Mouse (Mus musculus) embryonic facial prominence, embryonic 13.5 days (tissue): ENCODE measurements around the gene Mamdc4. TPM values are rescaled to one million over a fixed set of nuclear protein-coding genes. Genes with fewer than 3 reads are reported as not detected.

Source experiments
- ATAC-seq: fragments of 200-750 bp; cut with Nextera tagmentation; 2 replicates; pipeline ENCODE4 v1.8.0; 2017; ENCODE audit warnings: low read depth; ENCODE audit not compliant: insufficient number of reproducible peaks, insufficient read depth, low FRiP score, low TSS enrichment
- H3K27ac ChIP-seq: fragments of 300-500 bp; sonication (generic); 2 replicates; pipeline ENCODE4 v1.5.1; 2015; ENCODE audit warnings: moderate library complexity, mild to moderate bottlenecking, inconsistent platforms
- H3K27me3 ChIP-seq: fragments of 300-500 bp; sonication (generic); 2 replicates; pipeline ENCODE4 v1.6.1; 2015; ENCODE audit warnings: mild to moderate bottlenecking, inconsistent platforms
- H3K36me3 ChIP-seq: fragments of 300-500 bp; sonication (generic); 2 replicates; pipeline ENCODE4 v1.6.1; 2015; ENCODE audit warnings: mild to moderate bottlenecking, inconsistent platforms
- H3K4me1 ChIP-seq: fragments of 300-500 bp; sonication (generic); 2 replicates; pipeline ENCODE4 v1.6.1; 2015; ENCODE audit warnings: inconsistent platforms
- H3K4me2 ChIP-seq: fragments of 300-500 bp; sonication (generic); 2 replicates; pipeline ENCODE4 v1.6.1; 2015; ENCODE audit warnings: moderate library complexity, mild to moderate bottlenecking, inconsistent platforms
- H3K4me3 ChIP-seq: fragments of 300-500 bp; sonication (generic); 2 replicates; pipeline ENCODE4 v1.5.1; 2015; ENCODE audit warnings: mild to moderate bottlenecking, inconsistent platforms
- H3K9ac ChIP-seq: fragments of 300-500 bp; sonication (generic); 2 replicates; pipeline ENCODE4 v1.6.1; 2015; ENCODE audit warnings: mild to moderate bottlenecking, inconsistent platforms
- H3K9me3 ChIP-seq: fragments of 300-500 bp; sonication (generic); 2 replicates; pipeline ENCODE4 v1.6.1; 2016; ENCODE audit warnings: inconsistent platforms
- WGBS: fragments of 180-500 bp; shearing (Covaris S2); methylation state at CpG from one replicate; pipeline ENCODE4 v1.1.7; 2015; ENCODE audit warnings: mixed read lengths; 5-methylcytosine and 5-hydroxymethylcytosine counted together
- polyA plus RNA-seq: library from polyadenylated mRNA; unstranded; fragments of >200 nt; fragmentation: Nextera tagmentation; extraction: Ambion mirVana; gene quantifications from 2 replicates; pipeline ENCODE4 v1.2.1, GENCODE M21; 2015

The Mamdc4 gene
- polyA plus RNA-seq, 1 experiment from 2014 or later = 7.2 TPM

- no peaks in the 10 kb centered on the region for H3K27me3 ChIP-seq
- 89% methylated on average over 2 of the region's 2 CpGs for WGBS
- H3K4me1 ChIP-seq = no peaks in the 10 kb centered on the region
- no peaks in the 10 kb centered on the region for H3K9me3 ChIP-seq
- H3K36me3 ChIP-seq = peaks cover 81% of the 10 kb centered on the region
- no peak for ATAC-seq
- H3K9ac ChIP-seq = no peak overlapping the region
- no peak overlapping the region for H3K4me2 ChIP-seq
- no peak overlapping the region for H3K27ac ChIP-seq
- no peak overlapping the region for H3K4me3 ChIP-seq
These were observed 39.8 kb downstream of the Mamdc4 start for GRCm38 (mm10) chr2:25534866-25535182.

GRCm38 (mm10) chr2:25534178-25534865, 40.3 kb downstream of the Mamdc4 start:
- Histone ChIP-seq H3K4me2 (no peak overlapping the region), H3K27ac (no peak overlapping the region), H3K36me3 (peaks cover 86% of the 10 kb centered on the region), H3K4me1 (no peaks in the 10 kb centered on the region), H3K9ac (no peak overlapping the region), H3K4me3 (no peak overlapping the region), H3K9me3 (no peaks in the 10 kb centered on the region), H3K27me3 (no peaks in the 10 kb centered on the region)
- 80% methylated on average over 3 of the region's 3 CpGs for WGBS
- no peak for ATAC-seq

- no peaks in the 10 kb centered on the region for H3K27me3 ChIP-seq
- no peak for ATAC-seq
- peaks cover 91% of the 10 kb centered on the region for H3K36me3 ChIP-seq
- WGBS = 87% methylated on average over 2 of the region's 2 CpGs
- H3K4me2 ChIP-seq = no peak overlapping the region
- H3K9ac ChIP-seq = no peak overlapping the region
- H3K4me3 ChIP-seq = no peak overlapping the region
- H3K9me3 ChIP-seq = no peaks in the 10 kb centered on the region
- H3K27ac ChIP-seq = no peak overlapping the region
- H3K4me1 ChIP-seq = no peaks in the 10 kb centered on the region
These were observed 40.9 kb downstream of the Mamdc4 start for GRCm38 (mm10) chr2:25533707-25534106.

- no peak for ATAC-seq
- Histone ChIP-seq H3K4me3 (no peak overlapping the region), H3K27me3 (no peaks in the 10 kb centered on the region), H3K27ac (no peak overlapping the region), H3K9ac (no peak overlapping the region), H3K4me2 (no peak overlapping the region), H3K4me1 (no peaks in the 10 kb centered on the region), H3K36me3 (peaks cover 97% of the 10 kb centered on the region), H3K9me3 (no peaks in the 10 kb centered on the region)
- WGBS = 92% methylated on average over 9 of the region's 9 CpGs
These were observed 47.9 kb downstream of the Mamdc4 start for GRCm38 (mm10) chr2:25526510-25527302.

Other genes starting within 250 kb of the Mamdc4 start
- gene Man1b1, start 242.5 kb downstream of the Mamdc4 start, polyA plus RNA-seq = 61.1 and 79.4 TPM in 2 replicates
- 23.0 and 25.5 TPM in 2 replicates for gene Dpp7, start 218.5 kb downstream of the Mamdc4 start, polyA plus RNA-seq
- gene Uap1l1, start 209.2 kb downstream of the Mamdc4 start, polyA plus RNA-seq = 9.9 and 14.9 TPM in 2 replicates
- 38.9 and 47.9 TPM in 2 replicates for gene Sapcd2, start 202.5 kb downstream of the Mamdc4 start, polyA plus RNA-seq
- 0.87 and 1.1 TPM in 2 replicates for gene Entpd2, start 179.0 kb downstream of the Mamdc4 start, polyA plus RNA-seq
- 42.5 and 48.9 TPM in 2 replicates for gene Npdc1, start 175.5 kb downstream of the Mamdc4 start, polyA plus RNA-seq
- 0.12 and 0.17 TPM in 2 replicates for gene Fut7, start 151.6 kb downstream of the Mamdc4 start, polyA plus RNA-seq
- gene Abca2, start 146.1 kb downstream of the Mamdc4 start, polyA plus RNA-seq = 2.9 and 4.0 TPM in 2 replicates
- gene Clic3, start 118.0 kb downstream of the Mamdc4 start, polyA plus RNA-seq = 5.0 and 7.2 TPM in 2 replicates
- gene Paxx, start 113.8 kb downstream of the Mamdc4 start, polyA plus RNA-seq = 29.4 and 35.9 TPM in 2 replicates
- gene Ptgds, start 104.8 kb downstream of the Mamdc4 start, polyA plus RNA-seq = 1.3 and 2.8 TPM in 2 replicates
- not detected in 2 replicates for gene Lcn12, start 80.9 kb downstream of the Mamdc4 start, polyA plus RNA-seq
- gene Fbxw5, start 74.1 kb downstream of the Mamdc4 start, polyA plus RNA-seq = 75.1 and 81.1 TPM in 2 replicates
- 5.8 and 6.2 TPM in 2 replicates for gene C8g, start 73.1 kb downstream of the Mamdc4 start, polyA plus RNA-seq
- gene Traf2, start 27.9 kb downstream of the Mamdc4 start, polyA plus RNA-seq = 31.4 and 35.4 TPM in 2 replicates
- 335 and 341 TPM in 2 replicates for gene Edf1, start 17.0 kb downstream of the Mamdc4 start, polyA plus RNA-seq
- gene Phpt1, start 379 bp upstream of the Mamdc4 start, polyA plus RNA-seq = 169 and 174 TPM in 2 replicates
- 0.39 and 0.62 TPM in 2 replicates for gene Ajm1, start 6.9 kb upstream of the Mamdc4 start, polyA plus RNA-seq
- gene Rabl6, start 33.7 kb upstream of the Mamdc4 start, polyA plus RNA-seq = 80.3 and 81.9 TPM in 2 replicates
- gene Ccdc183, start 42.8 kb upstream of the Mamdc4 start, polyA plus RNA-seq = 0.31 and 0.34 TPM in 2 replicates
- 23.5 and 24.8 TPM in 2 replicates for gene Tmem141, start 47.2 kb upstream of the Mamdc4 start, polyA plus RNA-seq
- 0.59 and 2.1 TPM in 2 replicates for gene Fcna, start 53.2 kb upstream of the Mamdc4 start, polyA plus RNA-seq
- gene Lcn8, start 78.3 kb upstream of the Mamdc4 start, polyA plus RNA-seq = not detected in 2 replicates
- gene Lcn5, start 83.1 kb upstream of the Mamdc4 start, polyA plus RNA-seq = not detected in 2 replicates
- not detected in 2 replicates for gene Lcn6, start 101.9 kb upstream of the Mamdc4 start, polyA plus RNA-seq
- gene Lcn10, start 107.9 kb upstream of the Mamdc4 start, polyA plus RNA-seq = not detected in 2 replicates
- gene Obp2a, start 125.2 kb upstream of the Mamdc4 start, polyA plus RNA-seq = not detected in 2 replicates
- 95.4 and 103 TPM in 2 replicates for gene Bmyc, start 131.9 kb upstream of the Mamdc4 start, polyA plus RNA-seq
- not detected in 2 replicates for gene Obp2b, start 162.2 kb upstream of the Mamdc4 start, polyA plus RNA-seq
- not detected in 2 replicates for gene Lcn3, start 190.7 kb upstream of the Mamdc4 start, polyA plus RNA-seq
- not detected in 2 replicates for gene Lcn11, start 202.2 kb upstream of the Mamdc4 start, polyA plus RNA-seq
- not detected in 2 replicates for gene Gm13539, start 207.4 kb upstream of the Mamdc4 start, polyA plus RNA-seq
- not detected in 2 replicates for gene Glt6d1, start 241.0 kb upstream of the Mamdc4 start, polyA plus RNA-seq
- gene Lcn9, start 248.3 kb upstream of the Mamdc4 start, polyA plus RNA-seq = not detected in 2 replicates